Mouse (Mus musculus) bone marrow macrophage, adult 2 months (primary cell): ENCODE measurements around the gene Srbd1.

Source experiments
- CTCF ChIP-seq: IDR thresholded peaks from 2 replicates; pipeline ENCODE4 v1.5.1; 2012; ENCODE audit warnings: low read depth, mild to moderate bottlenecking, low read length, moderate library complexity
- POLR2A ChIP-seq: IDR thresholded peaks from 2 replicates; pipeline ENCODE4 v1.6.1; 2012; ENCODE audit warnings: mild to moderate bottlenecking, low read depth, low read length, borderline replicate concordance

GRCm38 (mm10) chr17:86039741-86040140 is 105.2 kb downstream of the Srbd1 start:
- TF ChIP-seq POLR2A (no peak), CTCF (no peak)
